Mouse (Mus musculus) myocyte (in vitro differentiated cells): ENCODE data around the gene Src. TPM values are rescaled to one million over a fixed set of nuclear protein-coding genes. Genes with fewer than 3 reads are reported as not detected.

Experiments used
- H3K27me3 ChIP-seq: one replicate; pipeline ENCODE4 v1.6.1; 2011; ENCODE audit not compliant: control insufficient read depth, insufficient read depth, insufficient read length
- H3K36me3 ChIP-seq: one replicate; pipeline ENCODE4 v1.6.1; 2011; ENCODE audit not compliant: control insufficient read depth, insufficient read depth
- H3K4me2 ChIP-seq: one replicate; pipeline ENCODE4 v1.6.1; 2011; ENCODE audit warnings: low read depth, control low read depth
- H3K4me3 ChIP-seq: one replicate; pipeline ENCODE4 v1.5.1; 2011; ENCODE audit warnings: mild to moderate bottlenecking, control low read depth, moderate library complexity
- H3K79me2 ChIP-seq: one replicate; pipeline ENCODE4 v1.6.1; 2011; ENCODE audit not compliant: control insufficient read depth, insufficient read depth
- H3ac ChIP-seq: one replicate; pipeline ENCODE4 v1.6.1; 2011; ENCODE audit not compliant: control insufficient read depth, insufficient read length
- CEBPB ChIP-seq: IDR thresholded peaks from 2 replicates; pipeline ENCODE4 v1.6.1; 2011; ENCODE audit warnings: mild to moderate bottlenecking, moderate library complexity; ENCODE audit not compliant: poor library complexity, insufficient read depth, severe bottlenecking
- E2F4 ChIP-seq: IDR thresholded peaks from one replicate; pipeline ENCODE4 v1.6.1; 2011; ENCODE audit warnings: mild to moderate bottlenecking, control low read depth, moderate library complexity; ENCODE audit not compliant: insufficient read depth
- MAX ChIP-seq: IDR thresholded peaks from one replicate; pipeline ENCODE4 v1.6.1; 2011; ENCODE audit warnings: low read depth, mild to moderate bottlenecking, control low read depth
- MYOD1 ChIP-seq, 3 experiments: IDR thresholded peaks; one replicate each; pipeline ENCODE4 v1.6.1; 2011; ENCODE audit warnings: control low read depth in 2 of 3, low read depth in 2 of 3, mild to moderate bottlenecking in 2 of 3, moderate library complexity in 1 of 3; ENCODE audit not compliant: insufficient read length in 2 of 3, control insufficient read depth in 1 of 3
- MYOG ChIP-seq, 3 experiments: IDR thresholded peaks; one replicate each; pipeline ENCODE4 v1.6.1; 2011; ENCODE audit warnings: control low read depth in 2 of 3, low read depth in 2 of 3, mild to moderate bottlenecking in 2 of 3; ENCODE audit not compliant: insufficient read length in 2 of 3, control insufficient read depth in 1 of 3, insufficient read depth in 1 of 3
- POLR2A ChIP-seq: IDR thresholded peaks from one replicate; pipeline ENCODE4 v1.6.1; 2011; ENCODE audit warnings: low read depth, mild to moderate bottlenecking, control low read depth, moderate library complexity; ENCODE audit not compliant: insufficient read length
- POLR2AphosphoS2 ChIP-seq: IDR thresholded peaks from one replicate; pipeline ENCODE4 v1.6.1; 2011; ENCODE audit warnings: low read depth, control low read depth; ENCODE audit not compliant: insufficient read length
- REST ChIP-seq: IDR thresholded peaks from one replicate; pipeline ENCODE4 v1.6.1; 2011; ENCODE audit warnings: mild to moderate bottlenecking, control low read depth, moderate library complexity; ENCODE audit not compliant: insufficient read depth, insufficient read length
- SRF ChIP-seq: IDR thresholded peaks from one replicate; pipeline ENCODE4 v1.6.1; 2011; ENCODE audit warnings: low read depth; ENCODE audit not compliant: control insufficient read depth, insufficient read length
- TCF12 ChIP-seq: IDR thresholded peaks from one replicate; pipeline ENCODE4 v1.6.1; 2011; ENCODE audit warnings: mild to moderate bottlenecking, control low read depth; ENCODE audit not compliant: poor library complexity, insufficient read depth, severe bottlenecking
- TCF3 ChIP-seq: IDR thresholded peaks from one replicate; pipeline ENCODE4 v1.6.1; 2011; ENCODE audit warnings: low read depth, control low read depth; ENCODE audit not compliant: insufficient read length
- USF1 ChIP-seq: IDR thresholded peaks from one replicate; pipeline ENCODE4 v1.6.1; 2011; ENCODE audit warnings: low read depth, mild to moderate bottlenecking, control low read depth, moderate library complexity
- polyA plus RNA-seq: library from polyadenylated mRNA; unstranded; fragments of >200 nt; fragmentation: generic; extraction: Trizol; gene quantifications from one replicate; pipeline ENCODE4 v1.2.1, GENCODE M21; 2012; ENCODE audit warnings: missing spikeins

Gene Src
- polyA plus RNA-seq, 1 experiment = 20.3 TPM

DNA sequence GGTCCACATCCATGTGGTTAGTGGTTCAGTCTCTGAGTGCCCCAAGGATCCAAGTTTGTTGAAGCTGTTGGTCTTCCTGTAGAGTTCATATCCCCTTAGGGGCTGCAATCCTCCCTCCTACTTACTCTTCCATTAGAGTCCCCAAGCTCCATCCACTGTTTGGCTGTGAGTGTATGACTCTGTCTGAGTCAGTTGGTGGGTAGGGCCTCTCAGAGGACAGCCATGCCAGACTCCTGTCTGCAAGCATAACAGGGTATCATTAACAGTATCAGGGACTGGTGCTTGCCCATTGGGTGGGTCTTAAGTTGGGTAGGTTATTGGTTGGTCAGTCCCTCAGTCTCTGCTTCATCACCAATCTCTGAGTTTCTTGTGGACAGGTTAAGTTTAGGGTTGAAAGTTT lies 1.3 kb downstream of the Src start:
- H3K4me2 ChIP-seq = no peak overlapping the region
- TF ChIP-seq POLR2AphosphoS2 (no peak), MAX (no peak), SRF (no peak), POLR2A (no peak), TCF12 (no peak), USF1 (no peak), REST (no peak), TCF3 (no peak), MYOG (IDR thresholded peaks at IDR 0.05; ENCODE audit: control insufficient read depth in 1 of 3, insufficient read depth in 1 of 3, insufficient read length in 2 of 3, low read depth in 2 of 3) (no peak)
- H3K27me3 ChIP-seq = no peaks in the 10 kb centered on the region
- no peak overlapping the region for H3ac ChIP-seq
- H3K79me2 ChIP-seq = peaks cover 6% of the 10 kb centered on the region
- no peak overlapping the region for H3K4me3 ChIP-seq
- no peaks in the 10 kb centered on the region for H3K36me3 ChIP-seq

- Histone ChIP-seq H3K4me2 (no peak overlapping the region), H3ac (no peak overlapping the region), H3K27me3 (no peaks in the 10 kb centered on the region), H3K36me3 (no peaks in the 10 kb centered on the region), H3K79me2 (peaks cover 9% of the 10 kb centered on the region), H3K4me3 (no peak overlapping the region)
- TF ChIP-seq TCF3 (no peak), REST (no peak), POLR2AphosphoS2 (no peak)
Measured at GRCm38 (mm10) chr2:157420404-157420803, 2.2 kb downstream of the Src start.

DNA sequence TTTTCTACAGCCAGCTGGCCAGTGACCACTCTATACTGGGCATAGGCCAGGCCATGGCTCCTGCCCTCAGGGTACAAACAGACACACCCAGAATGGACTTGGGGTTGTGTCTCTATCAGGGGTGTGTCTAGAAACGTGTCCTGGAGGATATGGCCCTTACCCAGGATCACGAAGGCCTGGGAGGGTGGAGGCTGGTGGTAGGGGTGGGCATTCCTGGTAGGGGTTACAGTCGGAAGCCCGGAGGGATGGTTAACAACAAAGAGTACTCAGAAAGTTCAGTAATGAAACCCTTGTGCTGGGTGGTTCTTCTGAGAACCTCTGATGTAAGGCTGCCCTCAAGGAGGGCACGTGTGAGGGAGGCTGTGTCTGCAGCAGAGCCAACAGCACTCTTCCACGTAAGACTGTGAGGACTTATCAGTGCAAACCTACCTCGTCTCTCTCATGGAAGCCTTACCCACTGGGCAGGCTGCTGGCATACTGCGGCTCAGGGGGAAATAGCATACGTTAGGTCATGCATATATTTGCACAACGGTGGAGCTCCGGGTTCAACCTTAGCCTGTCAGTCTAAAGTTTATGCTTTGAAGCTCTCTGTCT lies 3.9 kb downstream of the Src start:
- Histone ChIP-seq H3K36me3 (no peaks in the 10 kb centered on the region), H3K4me2 (no peak overlapping the region), H3K27me3 (no peaks in the 10 kb centered on the region), H3K79me2 (peaks cover 18% of the 10 kb centered on the region), H3ac (no peak overlapping the region), H3K4me3 (no peak overlapping the region)
- no peak for TF ChIP-seq POLR2A
- no peak for TF ChIP-seq MYOG (IDR thresholded peaks at IDR 0.05; ENCODE audit: control insufficient read depth in 1 of 3, insufficient read depth in 1 of 3, insufficient read length in 2 of 3, low read depth in 2 of 3)
- TF ChIP-seq MYOD1 (IDR thresholded peaks at IDR 0.05; ENCODE audit: control insufficient read depth in 1 of 3, insufficient read length in 2 of 3, low read depth in 2 of 3) = no peak
- no peak for TF ChIP-seq MAX
- TF ChIP-seq SRF = no peak
- TF ChIP-seq POLR2AphosphoS2 = no peak
- no peak for TF ChIP-seq CEBPB
- no peak for TF ChIP-seq REST
- no peak for TF ChIP-seq E2F4
- no peak for TF ChIP-seq USF1
- no peak for TF ChIP-seq TCF3
- no peak for TF ChIP-seq TCF12

GRCm38 (mm10) chr2:157422854-157423705 lies 4.8 kb downstream of the Src start:
- H3K4me3 ChIP-seq = peak overlapping the region; percentile 34
- peak overlapping the region; percentile 97 for H3K4me2 ChIP-seq
- peak in 1 of 3 experiments; percentile 9 for TF ChIP-seq MYOD1 (IDR thresholded peaks at IDR 0.05; ENCODE audit: control insufficient read depth in 1 of 3, insufficient read length in 2 of 3, low read depth in 2 of 3)
- TF ChIP-seq POLR2A = peak; percentile 42
- no peak for TF ChIP-seq E2F4
- TF ChIP-seq POLR2AphosphoS2 = no peak
- H3K36me3 ChIP-seq = no peaks in the 10 kb centered on the region
- H3K27me3 ChIP-seq = no peaks in the 10 kb centered on the region
- H3K79me2 ChIP-seq = peaks cover 21% of the 10 kb centered on the region
- H3ac ChIP-seq = no peak overlapping the region

DNA sequence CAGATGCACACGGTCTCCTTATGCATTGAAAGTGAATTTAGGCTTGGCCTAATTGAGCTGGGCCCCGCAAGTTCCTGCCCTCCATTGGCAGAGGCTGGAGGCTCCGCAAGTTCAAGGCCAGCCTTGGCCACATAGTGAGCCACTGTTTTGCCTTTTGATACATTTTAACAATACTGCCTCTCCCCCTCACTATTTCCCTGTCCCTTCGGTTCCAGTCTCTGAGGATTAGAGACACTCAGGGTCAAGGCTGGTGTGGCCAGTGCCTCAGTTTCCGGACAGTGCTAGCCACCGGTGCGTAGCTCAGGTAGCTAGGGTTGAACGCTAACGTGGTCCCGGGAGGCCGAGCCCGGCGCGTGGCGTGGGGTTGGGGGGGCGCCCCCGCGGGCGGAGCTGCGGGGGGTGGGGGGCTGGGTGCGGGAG lies 5.5 kb downstream of the Src start:
- H3K4me2 ChIP-seq = peak overlapping the region; percentile 97
- peaks cover 27% of the 10 kb centered on the region for H3K79me2 ChIP-seq
- H3K27me3 ChIP-seq = no peaks in the 10 kb centered on the region
- no peaks in the 10 kb centered on the region for H3K36me3 ChIP-seq
- TF ChIP-seq TCF3 (no peak), REST (no peak), POLR2A (no peak), TCF12 (no peak), MYOD1 (IDR thresholded peaks at IDR 0.05; ENCODE audit: control insufficient read depth in 1 of 3, insufficient read length in 2 of 3, low read depth in 2 of 3) (no peak), MAX (no peak), CEBPB (no peak), POLR2AphosphoS2 (no peak), SRF (no peak), USF1 (no peak), E2F4 (no peak), MYOG (IDR thresholded peaks at IDR 0.05; ENCODE audit: control insufficient read depth in 1 of 3, insufficient read depth in 1 of 3, insufficient read length in 2 of 3, low read depth in 2 of 3) (no peak)
- H3K4me3 ChIP-seq = peak overlapping the region; percentile 34
- H3ac ChIP-seq = peak overlapping the region; percentile 78
